Mouse (Mus musculus): ENCODE data around the gene H6pd.

GRCm38 (mm10) chr4:149933519-149934245 is 75.1 kb downstream of the H6pd start:
- TF ChIP-seq CTCF (IDR thresholded peaks at IDR 0.05; ENCODE audit: low read depth), result no peak
- TF ChIP-seq EP300 (optimal IDR thresholded peaks at IDR 0.05), result no peak
